Mouse (Mus musculus) heart, adult 8-10 months (tissue): ENCODE measurements at regions not wholly inside any gene's neighbourhood (a gene's known extent, or its start where the extent isn't known, plus 50 kb on each side); places are given as distances from the start of the nearest gene placed in this dataset.

Source experiments
- DNase-seq: peaks from one replicate; pipeline ENCODE4 v3.0.0; 2022; ENCODE audit warnings: low spot score

- no peak for DNase-seq
These were observed 535.2 kb downstream of the Fgf9 start for GRCm38 (mm10) chr14:58605529-58605928.

DNA sequence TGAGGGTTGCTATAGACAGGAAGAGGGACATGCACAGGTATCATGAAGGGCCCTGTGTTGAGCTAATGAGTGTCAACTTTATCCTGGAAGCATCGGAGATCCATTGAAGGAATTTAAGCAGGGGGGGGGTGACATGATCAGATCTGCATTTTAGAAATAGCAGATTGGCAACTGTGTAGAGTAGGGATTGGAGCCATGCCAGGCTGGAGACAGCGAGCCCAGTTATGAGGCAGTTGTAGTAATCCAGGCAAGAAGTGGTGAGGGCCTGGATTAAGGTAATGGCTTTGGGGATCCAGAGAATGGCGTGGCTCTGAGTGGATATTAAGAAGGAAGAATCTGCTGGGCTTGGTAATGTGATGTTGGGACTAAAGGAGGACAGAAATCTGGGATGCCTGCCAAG lies 528.5 kb downstream of the Fgf9 start:
- no peak for DNase-seq

GRCm38 (mm10) chr14:58597810-58598209 lies 527.5 kb downstream of the Fgf9 start:
- DNase-seq: no peak

GRCm38 (mm10) chr14:58596936-58597335 lies 526.6 kb downstream of the Fgf9 start:
- no peak for DNase-seq

DNA sequence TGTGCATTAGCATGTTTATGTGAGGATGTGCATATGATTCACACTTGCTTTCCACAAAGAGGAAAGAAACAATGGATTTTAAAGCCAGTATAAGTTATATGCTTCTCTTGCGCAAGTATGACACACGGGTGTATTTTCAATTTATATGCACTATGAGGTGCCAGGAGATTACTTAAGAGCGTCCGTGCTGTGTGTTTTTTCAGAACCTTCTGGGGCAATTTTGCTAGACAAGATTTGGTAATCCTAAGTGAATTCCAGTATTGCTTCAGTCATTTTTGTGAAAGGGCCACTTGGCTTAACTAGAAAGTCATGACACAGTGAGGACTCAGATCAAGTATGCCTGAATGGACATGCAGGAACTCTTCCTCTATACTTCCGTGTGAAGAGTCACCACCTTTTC lies 511.5 kb downstream of the Fgf9 start:
- DNase-seq: no peak

GRCm38 (mm10) chr14:58570021-58570420 lies 499.7 kb downstream of the Fgf9 start:
- DNase-seq: no peak

GRCm38 (mm10) chr14:58567472-58567871 lies 497.1 kb downstream of the Fgf9 start:
- no peak for DNase-seq

DNA sequence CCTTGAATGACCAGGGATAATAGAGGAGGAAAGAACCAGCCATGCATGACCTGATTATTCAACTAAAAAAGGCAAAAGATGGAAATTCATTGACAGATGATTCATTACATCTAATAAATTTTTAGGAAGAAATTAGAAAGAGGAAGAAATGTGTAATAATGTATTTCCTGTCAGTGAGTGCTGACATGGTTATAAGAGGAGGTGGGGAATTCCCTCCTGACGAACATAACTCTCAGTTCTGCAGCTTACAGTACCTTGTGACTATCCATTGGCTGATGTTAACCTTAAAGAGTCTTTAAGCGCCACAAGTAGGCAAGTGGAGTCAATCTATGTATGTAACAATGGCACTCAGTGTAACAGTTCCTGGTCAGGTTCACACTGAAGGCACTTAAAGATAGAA lies 492.7 kb downstream of the Fgf9 start:
- DNase-seq: no peak

GRCm38 (mm10) chr14:58550785-58551184 lies 480.4 kb downstream of the Fgf9 start:
- no peak for DNase-seq

DNA sequence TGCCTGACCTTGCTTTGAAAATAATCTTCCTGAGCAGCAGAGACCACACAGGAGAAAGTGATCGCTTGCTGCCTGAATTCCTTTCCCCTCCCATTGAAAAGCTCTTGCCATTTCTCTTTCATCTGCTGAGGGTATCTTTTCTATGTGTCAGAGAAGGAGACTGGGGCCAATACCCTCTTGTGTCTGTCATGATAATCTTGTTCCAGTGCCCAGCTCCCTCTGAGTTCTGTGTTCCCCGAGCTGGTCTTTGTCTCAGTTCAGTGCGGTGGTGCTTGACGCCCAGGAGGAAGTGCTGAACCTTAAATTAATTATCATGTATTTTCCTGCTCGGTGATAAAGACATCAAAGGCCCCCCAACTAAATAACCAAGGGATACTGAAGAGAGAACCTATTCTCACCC lies 475.4 kb downstream of the Fgf9 start:
- DNase-seq: no peak

- DNase-seq: no peak
These were observed 472.9 kb downstream of the Fgf9 start for GRCm38 (mm10) chr14:58543140-58543767.

DNA sequence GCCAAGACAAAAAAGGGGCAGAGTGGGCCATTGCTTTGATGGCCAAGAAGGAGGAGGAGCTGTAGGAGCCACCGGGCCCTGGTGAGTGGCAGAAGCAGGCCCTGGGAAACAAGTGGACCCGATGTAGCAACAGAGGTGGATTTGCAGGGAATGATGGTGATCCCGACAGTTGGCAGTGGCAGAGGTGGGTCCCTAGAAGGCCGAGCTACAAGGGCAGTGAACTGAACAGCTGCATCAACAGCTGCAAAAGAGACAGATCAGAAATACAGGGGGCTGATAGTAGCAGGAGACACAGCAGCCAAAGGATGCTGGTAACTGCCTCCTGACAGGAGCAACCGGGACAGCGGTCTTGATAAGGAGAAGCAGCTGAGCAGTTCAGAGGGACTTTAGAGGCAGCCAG lies 467.8 kb downstream of the Fgf9 start:
- DNase-seq: no peak

DNA sequence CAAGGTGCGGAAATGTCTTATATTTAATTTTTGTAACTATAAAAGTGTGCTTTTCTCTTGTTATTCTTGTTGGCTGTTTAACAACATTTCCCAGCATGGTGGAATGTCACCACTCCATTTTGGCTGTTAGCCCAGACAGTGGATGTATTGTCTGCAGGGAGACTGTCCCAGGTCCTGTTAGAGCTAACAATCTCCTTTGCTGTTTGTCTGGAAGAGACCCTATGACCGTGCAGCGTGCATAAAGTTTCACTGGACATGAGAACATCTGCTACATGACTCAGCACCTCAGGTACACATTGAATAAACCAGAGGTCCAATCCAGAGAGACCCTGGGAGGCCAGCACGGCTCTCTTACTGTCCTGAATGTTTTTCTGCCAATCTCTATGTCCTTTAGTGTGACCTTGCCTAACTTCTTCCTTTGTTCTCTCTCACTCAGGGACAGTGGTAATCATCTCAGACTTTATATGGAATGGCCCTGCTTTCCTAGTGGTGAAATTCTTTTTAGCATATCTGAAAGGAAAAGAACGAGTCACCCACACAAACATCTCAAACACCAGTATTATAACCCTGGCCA lies 450.7 kb downstream of the Fgf9 start:
- DNase-seq: no peak

DNA sequence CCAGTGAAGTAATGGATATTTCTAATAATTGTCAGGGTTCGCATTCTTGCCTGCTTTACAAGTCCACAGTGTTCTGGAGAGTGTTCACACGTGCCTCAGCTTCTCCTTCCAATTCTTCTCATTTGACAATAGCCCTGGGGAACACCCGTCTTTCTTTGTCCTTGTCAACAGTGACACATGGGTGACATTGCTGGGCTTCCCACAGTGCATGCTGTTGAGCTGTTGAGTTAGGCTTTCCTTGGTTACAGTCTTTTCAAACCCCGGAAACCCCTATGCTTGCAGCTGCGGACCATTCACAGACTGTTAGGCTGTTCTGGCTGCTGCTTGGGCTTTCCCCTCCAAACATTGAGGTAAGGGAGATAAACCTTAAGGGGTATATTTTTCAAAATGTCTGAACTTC lies 450.0 kb downstream of the Fgf9 start:
- no peak for DNase-seq

GRCm38 (mm10) chr14:58519086-58519485 lies 448.7 kb downstream of the Fgf9 start:
- no peak for DNase-seq

GRCm38 (mm10) chr14:58516543-58516942 lies 446.2 kb downstream of the Fgf9 start:
- DNase-seq: no peak

GRCm38 (mm10) chr14:58512177-58512576 lies 441.8 kb downstream of the Fgf9 start:
- no peak for DNase-seq

DNA sequence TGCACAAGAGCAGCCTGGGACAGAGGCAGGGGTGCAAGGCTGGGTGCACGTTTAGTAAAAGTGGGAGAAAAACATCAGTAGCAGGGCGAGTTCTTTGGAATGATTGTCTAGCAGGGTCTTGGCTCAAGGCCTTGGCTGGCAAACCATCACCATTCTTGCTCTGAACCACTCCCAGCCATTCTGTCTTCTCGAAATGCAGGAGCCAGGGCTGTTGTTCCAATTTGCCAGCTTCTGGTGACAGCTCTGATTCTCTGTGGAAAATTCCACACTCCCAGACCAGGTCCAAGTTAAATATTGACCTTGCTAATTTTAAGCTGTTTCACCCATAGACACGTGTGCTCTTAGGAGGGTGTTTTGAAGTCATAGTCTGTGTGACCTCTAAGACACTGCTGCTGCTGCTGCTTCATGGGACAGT lies 441.2 kb downstream of the Fgf9 start:
- no peak for DNase-seq

GRCm38 (mm10) chr14:58510790-58511189 lies 440.4 kb downstream of the Fgf9 start:
- no peak for DNase-seq

- DNase-seq: no peak
These were observed 438.8 kb downstream of the Fgf9 start for GRCm38 (mm10) chr14:58509106-58509505.

GRCm38 (mm10) chr14:58506490-58506889 lies 436.1 kb downstream of the Fgf9 start:
- DNase-seq: peak; percentile 22

DNA sequence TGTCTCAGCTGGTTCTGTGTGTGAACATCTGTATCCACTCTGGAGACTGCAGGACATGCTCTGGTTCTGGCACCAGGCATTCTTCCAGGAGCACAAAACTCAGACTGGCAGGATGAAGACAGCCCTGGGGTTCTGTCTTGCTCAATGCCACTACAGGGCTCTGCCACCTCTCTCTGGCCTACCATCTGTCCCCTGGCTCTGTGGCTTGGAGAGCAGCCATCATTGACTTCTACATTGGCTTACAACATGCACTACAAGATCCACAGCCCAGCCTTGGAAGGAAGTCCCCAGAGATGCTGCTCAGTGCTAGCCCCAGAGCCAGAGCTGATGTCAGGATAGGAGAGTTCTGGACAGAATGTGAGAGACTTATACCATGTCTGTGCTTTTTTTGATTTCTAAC lies 435.5 kb downstream of the Fgf9 start:
- DNase-seq: peak; percentile 19

DNA sequence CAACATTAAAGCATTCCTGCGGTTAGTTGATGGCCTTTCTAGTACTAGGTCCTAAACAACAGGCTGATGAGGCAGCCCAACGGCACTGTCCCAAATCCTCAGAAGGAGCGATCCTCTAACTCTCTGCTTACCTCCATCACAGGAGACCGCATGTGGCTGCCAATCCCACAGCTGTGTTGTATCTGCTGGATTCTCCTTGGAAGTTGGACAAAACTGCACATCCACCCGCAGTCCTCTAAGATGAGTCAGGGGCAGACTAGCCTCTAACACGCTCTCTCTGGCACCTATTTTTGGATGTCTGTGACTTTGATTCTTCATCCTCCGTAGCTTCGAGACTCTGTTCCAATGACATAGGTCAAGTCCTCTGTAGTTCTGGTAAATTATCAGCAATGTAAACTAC lies 432.5 kb downstream of the Fgf9 start:
- no peak for DNase-seq

DNA sequence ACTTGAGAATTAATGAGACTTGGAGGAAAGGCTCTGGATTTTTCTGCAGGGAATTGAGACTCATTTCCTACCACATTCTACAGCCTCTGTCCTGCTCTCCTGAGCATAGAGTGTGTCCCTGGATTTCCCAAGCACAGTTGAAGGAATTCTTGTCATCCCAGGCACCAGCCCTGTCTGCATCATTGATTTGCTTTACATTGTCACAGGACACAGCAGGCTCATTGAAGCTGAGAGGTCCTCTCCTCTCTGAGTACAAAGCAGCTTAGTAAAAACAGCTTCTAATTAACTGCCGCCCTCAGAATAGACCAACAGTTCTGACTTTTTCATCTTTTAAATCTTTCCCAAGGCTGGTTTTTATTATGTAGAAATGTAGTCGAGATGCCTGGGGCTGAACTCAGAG lies 429.7 kb downstream of the Fgf9 start:
- no peak for DNase-seq
